Mouse (Mus musculus) spleen, postnatal 14 days (tissue): Measurements from ENCODE around the gene Gria2.

Experiments
- DNase-seq, 2 experiments: peaks; one replicate each; pipeline ENCODE4 v3.0.0; 2021 to 2022; ENCODE audit warnings: low spot score in 2 of 2

The Gria2 gene

DNA sequence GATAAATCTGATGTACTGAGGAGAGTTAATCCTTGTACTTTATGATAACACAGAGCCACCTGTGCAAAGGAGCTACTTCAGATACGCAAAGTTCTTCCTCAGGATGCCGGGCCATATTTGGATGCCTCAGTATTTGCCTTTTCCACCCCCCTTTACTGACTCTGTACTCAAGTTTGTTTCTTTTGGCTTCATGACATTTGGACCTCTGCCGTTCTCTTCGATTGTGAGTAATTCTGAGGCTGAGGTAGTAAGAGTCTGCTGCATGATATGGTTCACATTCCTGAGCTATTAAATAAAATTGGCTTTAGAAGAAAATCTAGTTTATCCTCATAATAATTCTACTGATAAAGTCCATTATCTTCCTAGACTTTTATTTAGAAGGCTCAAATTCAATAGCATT lies 26.7 kb downstream of the Gria2 start:
- DNase-seq, result no peak

GRCm38 (mm10) chr3:80774005-80774764 lies 28.4 kb downstream of the Gria2 start:
- no peak for DNase-seq

DNA sequence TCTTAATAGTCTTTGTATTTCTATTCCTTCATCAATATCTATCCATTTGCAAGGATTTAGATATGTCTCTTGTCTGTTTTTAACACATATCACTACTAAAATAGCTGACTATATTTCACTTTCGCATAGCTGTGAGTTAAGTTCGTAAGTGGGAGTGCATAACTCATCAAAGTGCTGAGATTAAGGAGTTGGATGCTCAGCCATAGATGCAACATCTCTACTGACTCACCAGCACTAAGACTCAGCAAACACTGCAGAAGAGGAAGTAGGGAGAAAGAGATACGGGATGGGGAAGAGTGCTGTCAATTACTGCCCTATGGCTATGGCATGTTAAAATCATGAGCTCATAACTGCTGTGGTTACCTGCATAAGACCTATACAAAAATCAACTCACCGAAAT lies 29.4 kb downstream of the Gria2 start:
- no peak for DNase-seq

DNA sequence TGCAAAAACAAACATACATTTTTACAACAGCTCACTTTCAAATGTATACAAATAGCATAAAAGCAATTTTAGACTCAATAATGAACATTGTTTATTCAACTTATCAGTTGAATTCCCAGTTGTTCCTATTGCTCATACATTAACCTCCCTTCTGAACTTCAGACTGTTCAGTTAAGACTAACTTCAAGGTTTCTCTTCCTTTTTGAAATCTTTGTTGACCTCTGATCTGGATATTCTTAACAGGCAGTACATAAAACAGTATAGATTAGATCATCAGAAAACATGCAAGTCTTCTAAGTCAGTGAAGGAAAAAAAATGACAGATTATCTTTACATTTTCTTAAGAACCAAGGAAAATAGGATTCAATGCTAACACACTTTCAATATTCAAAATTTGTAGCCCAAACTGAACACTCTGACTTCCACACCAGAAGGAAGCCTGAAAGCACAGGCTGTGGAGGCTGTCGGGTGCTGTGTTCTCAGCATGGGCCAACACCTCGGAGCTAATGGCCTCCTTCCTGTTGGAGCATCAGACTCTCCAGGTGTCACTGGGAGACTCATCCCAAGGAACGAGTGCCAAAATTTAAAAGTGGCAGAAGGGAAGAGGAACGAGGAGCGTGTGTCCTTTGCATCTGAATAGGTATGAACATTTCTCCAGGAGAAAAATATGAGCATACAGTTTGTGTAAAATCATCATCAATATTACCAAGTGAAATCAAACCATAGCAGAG lies 33.0 kb downstream of the Gria2 start:
- DNase-seq, result no peak

- DNase-seq, result no peak
These were observed 43.7 kb downstream of the Gria2 start for GRCm38 (mm10) chr3:80758955-80759354.

GRCm38 (mm10) chr3:80758363-80758762 lies 44.3 kb downstream of the Gria2 start:
- DNase-seq, result no peak

DNA sequence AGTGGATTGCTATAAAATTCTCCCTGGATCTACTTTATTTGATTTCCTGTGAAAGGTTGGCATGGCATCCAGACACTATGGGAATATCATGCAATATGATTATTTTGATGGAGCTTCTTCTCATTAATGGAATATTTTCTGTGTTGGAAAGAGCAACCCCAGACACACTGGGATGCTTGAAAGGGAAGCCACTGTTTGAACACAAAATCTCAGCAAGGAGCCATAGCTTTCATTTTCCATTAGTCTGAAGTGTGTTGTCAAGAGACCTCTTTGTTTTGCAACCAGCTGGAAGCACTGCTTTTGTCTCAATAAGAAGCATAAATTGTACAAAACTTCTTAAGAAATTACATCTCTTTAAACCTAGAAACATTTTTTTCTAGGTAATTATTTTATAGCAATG lies 51.8 kb downstream of the Gria2 start:
- no peak for DNase-seq

DNA sequence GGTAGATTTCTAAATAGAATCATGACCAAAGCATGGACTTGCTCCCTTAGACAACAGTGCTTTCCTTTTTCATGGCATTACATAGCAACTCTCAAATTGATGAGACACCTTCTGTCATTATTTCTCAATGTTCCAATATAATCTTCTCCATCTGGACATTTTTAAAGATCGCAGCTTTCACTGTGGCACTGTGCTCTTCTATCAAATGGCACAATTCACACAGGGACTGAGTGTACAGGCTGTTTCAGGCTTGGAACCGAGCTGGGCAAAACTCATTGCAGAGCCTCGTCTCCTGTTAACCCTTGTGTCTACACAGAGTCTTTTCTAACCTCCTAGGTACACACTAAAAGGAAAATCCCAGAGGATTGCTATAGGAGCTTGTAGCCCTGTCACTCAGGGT lies 77.4 kb downstream of the Gria2 start:
- DNase-seq, result no peak

- no peak for DNase-seq
These were observed 89.5 kb downstream of the Gria2 start for GRCm38 (mm10) chr3:80713123-80713522.

DNA sequence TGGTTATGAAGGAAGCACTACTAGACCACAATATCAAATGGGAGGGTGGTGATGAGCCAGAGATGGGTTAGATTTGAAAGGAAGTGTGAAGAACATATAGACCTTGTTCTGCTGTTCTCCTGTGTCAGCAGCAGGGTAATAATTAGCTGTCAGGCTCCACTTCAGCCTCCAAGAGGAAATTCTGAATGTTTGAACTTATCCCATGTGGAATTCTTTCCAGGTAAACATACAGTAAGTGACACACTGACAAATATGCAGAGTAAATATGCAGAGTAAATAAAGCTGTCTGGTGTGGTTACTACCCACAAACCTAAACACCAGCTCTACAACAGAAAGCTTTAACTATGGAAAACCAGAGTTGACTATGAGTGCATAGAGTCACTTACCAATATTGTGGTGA lies 93.6 kb downstream of the Gria2 start:
- no peak for DNase-seq

DNA sequence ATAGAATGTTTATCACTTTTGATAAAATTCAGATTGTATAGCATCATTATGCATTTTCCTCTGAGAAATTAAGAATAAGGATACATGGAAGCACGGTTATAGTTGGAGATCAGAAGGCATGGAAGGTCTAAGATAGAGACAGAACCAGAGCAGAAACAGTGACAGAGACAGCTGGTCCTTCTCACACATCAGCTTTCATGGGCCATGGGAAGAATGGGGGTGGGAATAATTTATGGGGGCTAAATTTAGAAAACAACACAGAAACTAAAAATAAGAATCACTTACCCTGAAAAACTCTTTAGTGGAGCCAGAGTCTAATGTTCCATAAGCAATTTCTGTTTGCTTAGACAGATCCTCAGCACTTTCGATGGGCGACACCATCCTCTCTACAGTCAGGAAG lies 100.5 kb downstream of the Gria2 start:
- no peak for DNase-seq

DNA sequence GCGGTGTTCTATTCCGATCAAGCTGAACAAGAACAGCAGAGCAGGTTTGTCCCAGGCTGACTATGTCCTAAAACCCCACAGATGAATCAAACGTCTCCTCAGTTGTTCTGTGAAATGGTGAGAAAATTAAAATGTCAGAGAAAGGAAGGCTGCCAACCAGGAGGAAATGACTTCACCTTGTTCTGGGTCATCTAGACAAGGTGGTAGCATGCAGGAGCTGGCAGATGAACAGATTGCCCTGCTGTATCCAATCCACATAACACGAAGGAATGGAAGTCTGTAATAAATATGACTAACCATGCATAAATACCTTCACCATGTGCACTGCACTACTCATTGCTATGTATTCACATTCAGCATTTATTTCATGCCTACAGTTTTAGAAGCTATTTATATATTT lies 105.1 kb downstream of the Gria2 start:
- DNase-seq, result no peak

- DNase-seq, result no peak
These were observed 107.7 kb downstream of the Gria2 start for GRCm38 (mm10) chr3:80694965-80695364.

GRCm38 (mm10) chr3:80665105-80665504 lies 137.5 kb downstream of the Gria2 start:
- no peak for DNase-seq

- no peak for DNase-seq
These were observed 139.3 kb downstream of the Gria2 start for GRCm38 (mm10) chr3:80663293-80663692.

GRCm38 (mm10) chr3:80661838-80662237 lies 140.8 kb downstream of the Gria2 start:
- no peak for DNase-seq

DNA sequence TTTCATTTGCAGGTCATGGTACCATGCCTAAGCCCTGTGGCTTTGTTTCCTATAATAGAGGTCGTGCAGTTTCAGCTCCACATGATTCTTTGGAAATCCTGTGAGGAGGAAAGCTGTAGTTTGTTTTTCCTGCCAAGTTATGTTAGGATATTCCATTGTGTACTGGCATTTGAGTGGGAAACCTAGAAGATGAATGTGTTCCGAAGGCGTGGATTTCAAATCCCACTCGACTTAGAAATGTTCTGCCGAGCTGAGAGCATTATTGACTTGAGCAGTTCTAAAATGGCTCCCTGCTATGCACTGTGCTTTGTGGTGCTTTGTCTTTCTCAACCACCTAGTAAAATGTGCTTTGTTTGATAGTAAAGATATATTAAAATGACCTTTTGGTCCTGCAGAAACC lies 150.4 kb downstream of the Gria2 start:
- DNase-seq, result no peak
